Mouse (Mus musculus) forebrain, embryonic 13.5 days (tissue): ENCODE results near the gene Ext2. TPM values are rescaled to one million over a fixed set of nuclear protein-coding genes. Genes with fewer than 3 reads are reported as not detected.

Experiments
- ATAC-seq: fragments of 200-750 bp; cut with Nextera tagmentation; 2 replicates; pipeline ENCODE4 v1.8.0; 2017
- H3K27ac ChIP-seq: fragments of 300-500 bp; sonication (generic); 2 replicates; pipeline ENCODE4 v1.5.1; 2015; ENCODE audit warnings: inconsistent platforms, mild to moderate bottlenecking, moderate library complexity
- H3K27me3 ChIP-seq: fragments of 300-500 bp; sonication (generic); 2 replicates; pipeline ENCODE4 v1.6.1; 2015; ENCODE audit warnings: mild to moderate bottlenecking, inconsistent platforms
- H3K36me3 ChIP-seq: fragments of 300-500 bp; sonication (generic); 2 replicates; pipeline ENCODE4 v1.6.1; 2015; ENCODE audit warnings: mild to moderate bottlenecking, inconsistent platforms; ENCODE audit not compliant: poor library complexity, severe bottlenecking
- H3K4me1 ChIP-seq: fragments of 300-500 bp; sonication (generic); 2 replicates; pipeline ENCODE4 v1.6.1; 2015; ENCODE audit warnings: inconsistent platforms
- H3K4me2 ChIP-seq: fragments of 300-500 bp; sonication (generic); 2 replicates; pipeline ENCODE4 v1.6.1; 2015; ENCODE audit warnings: inconsistent platforms, mild to moderate bottlenecking, moderate library complexity
- H3K4me3 ChIP-seq: fragments of 300-500 bp; sonication (generic); 2 replicates; pipeline ENCODE4 v1.5.1; 2015; ENCODE audit warnings: mild to moderate bottlenecking, inconsistent platforms
- H3K9ac ChIP-seq: fragments of 300-500 bp; sonication (generic); 2 replicates; pipeline ENCODE4 v1.6.1; 2015; ENCODE audit warnings: mild to moderate bottlenecking, inconsistent platforms
- H3K9me3 ChIP-seq: fragments of 300-500 bp; sonication (generic); replicated peaks from 2 replicates; pipeline ENCODE4 v1.6.1; 2016; ENCODE audit warnings: inconsistent platforms
- WGBS: fragments of 180-500 bp; shearing (Covaris S2); methylation state at CpG from one replicate; pipeline ENCODE4 v1.1.7; 2015; 5-methylcytosine and 5-hydroxymethylcytosine counted together
- polyA plus RNA-seq: library from polyadenylated mRNA; unstranded; fragments of >200 nt; fragmentation: Nextera tagmentation; extraction: Ambion mirVana; gene quantifications from 2 replicates; pipeline ENCODE4 v1.2.1, GENCODE M21; 2015

The Ext2 gene
- polyA plus RNA-seq = 50.6 and 57.6 TPM in 2 replicates

DNA sequence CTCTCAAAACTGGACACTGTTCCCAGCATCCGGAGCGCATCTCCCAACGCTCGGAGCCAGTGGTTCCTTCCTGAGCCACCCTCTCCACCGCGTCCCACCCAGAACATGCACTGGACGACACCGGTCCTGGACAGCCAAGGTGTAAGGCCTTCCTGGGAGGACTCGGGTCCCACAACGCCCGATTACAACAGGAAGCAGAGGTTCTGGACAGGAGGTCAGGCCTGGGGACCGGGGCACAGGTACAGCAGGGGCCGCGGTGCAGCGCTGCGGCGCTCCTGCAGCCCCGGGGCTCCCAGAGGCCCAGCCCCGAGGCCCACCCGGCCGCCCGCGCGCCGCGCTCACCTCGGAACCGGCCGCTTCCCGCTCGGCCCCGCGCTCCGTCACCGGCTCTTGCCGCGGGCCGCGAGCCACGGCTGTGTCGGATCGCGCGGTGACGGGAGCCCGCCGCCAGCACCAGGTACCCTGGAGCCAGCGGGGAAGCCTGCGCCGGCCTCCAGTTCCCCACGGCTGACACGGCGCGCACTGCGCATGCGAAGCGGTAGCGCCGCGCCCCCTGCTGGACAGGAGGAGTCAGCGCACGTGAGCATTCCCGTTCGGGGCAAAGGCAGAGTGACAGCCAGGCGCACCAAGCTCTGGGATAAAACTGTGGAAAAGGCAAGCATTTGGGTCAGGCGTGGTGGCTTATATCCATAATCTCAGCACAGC, at the start of gene Ext2:
Ext2 (minus strand) TSS at position 524 of the 705 bp plus-strand sequence.
- no peaks in the 10 kb centered on the region for H3K27me3 ChIP-seq
- peak; percentile 95 for ATAC-seq
- WGBS = under 1% methylated on average over 60 of the region's 66 CpGs
- H3K4me1 ChIP-seq = peaks cover 14% of the 10 kb centered on the region
- H3K36me3 ChIP-seq = 0 out of 2 replicates have a peak, but pooled peaks cover 13% of the 10 kb centered on the region
- peak within 1 kb of the TSS; percentile 93 for H3K9ac ChIP-seq
- H3K4me2 ChIP-seq = peak within 1 kb of the TSS; percentile 73
- H3K27ac ChIP-seq = no peak within 1 kb of the TSS
- no peaks in the 10 kb centered on the region for H3K9me3 ChIP-seq
- peak within 1 kb of the TSS; percentile 67 for H3K4me3 ChIP-seq

- Histone ChIP-seq H3K4me1 (peaks cover 33% of the 10 kb centered on the region), H3K9me3 (no peaks in the 10 kb centered on the region), H3K36me3 (no peaks in the 10 kb centered on the region), H3K9ac (no peak overlapping the region; the same call in 1 of the 2 replicates), H3K4me3 (no peak overlapping the region), H3K27me3 (0 out of 2 replicates have a peak, but pooled peaks cover 4% of the 10 kb centered on the region), H3K27ac (no peak overlapping the region), H3K4me2 (no peak overlapping the region)
- 95% methylated on average over 4 of the region's 4 CpGs for WGBS
- ATAC-seq = no peak
Observed at GRCm38 (mm10) chr2:93871411-93871925, 49.1 kb upstream of the Ext2 start.

- Histone ChIP-seq H3K9ac (no peak overlapping the region), H3K9me3 (no peaks in the 10 kb centered on the region), H3K4me3 (no peak overlapping the region), H3K36me3 (no peaks in the 10 kb centered on the region), H3K27me3 (0 out of 2 replicates have a peak, but pooled peaks cover 4% of the 10 kb centered on the region), H3K4me2 (no peak overlapping the region), H3K4me1 (peaks cover 33% of the 10 kb centered on the region), H3K27ac (no peak overlapping the region)
- ATAC-seq = peak; percentile 75
- 40% methylated on average over 4 of the region's 4 CpGs for WGBS
Observed at GRCm38 (mm10) chr2:93870842-93871241, 48.5 kb upstream of the Ext2 start.

DNA sequence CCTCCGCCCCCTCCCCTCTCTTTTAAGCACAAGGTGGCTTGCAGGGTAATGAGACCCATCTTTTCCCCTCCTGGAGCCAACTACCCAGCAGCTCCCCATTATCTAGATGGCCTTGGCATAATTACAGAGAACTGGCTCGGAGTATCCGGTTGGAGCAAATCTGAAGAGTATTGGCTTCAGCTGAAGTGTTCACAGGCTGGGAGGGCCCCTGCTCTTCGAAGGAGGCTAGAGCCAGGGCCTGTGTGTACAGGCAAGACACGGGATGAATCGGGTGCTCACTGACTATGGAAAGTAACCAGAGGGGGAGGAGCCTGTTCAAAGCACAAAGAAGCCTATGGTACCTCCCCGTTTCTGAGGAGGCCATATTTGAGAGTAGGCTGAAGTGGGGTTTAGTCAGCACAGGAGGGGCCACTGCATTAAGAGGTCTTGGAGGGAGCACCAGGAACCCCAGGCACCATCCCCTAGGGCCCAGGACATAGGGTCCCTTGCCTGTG, 46.8 kb upstream of the Ext2 start, which contains the start of gene Accsl:
Accsl (minus strand) TSS at position 51 of the 494 bp plus-strand sequence.
- no peak for ATAC-seq
- H3K27me3 ChIP-seq = 0 out of 2 replicates have a peak, but pooled peaks cover 4% of the 10 kb centered on the region
- 56% methylated on average over 7 of the region's 7 CpGs for WGBS
- H3K36me3 ChIP-seq = no peaks in the 10 kb centered on the region
- no peak within 1 kb of the TSS for H3K27ac ChIP-seq
- H3K4me3 ChIP-seq = no peak within 1 kb of the TSS
- no peak within 1 kb of the TSS for H3K4me2 ChIP-seq
- no peak within 1 kb of the TSS for H3K9ac ChIP-seq
- H3K4me1 ChIP-seq = peaks cover 27% of the 10 kb centered on the region
- no peaks in the 10 kb centered on the region for H3K9me3 ChIP-seq

- no peak overlapping the region for H3K4me3 ChIP-seq
- ATAC-seq = no peak
- H3K9ac ChIP-seq = no peak overlapping the region
- no peak overlapping the region for H3K4me2 ChIP-seq
- no peaks in the 10 kb centered on the region for H3K36me3 ChIP-seq
- H3K27ac ChIP-seq = no peak overlapping the region
- peaks cover 22% of the 10 kb centered on the region for H3K4me1 ChIP-seq
- H3K9me3 ChIP-seq = no peaks in the 10 kb centered on the region
- 88% methylated on average over 11 of the region's 11 CpGs for WGBS
- 0 out of 2 replicates have a peak, but pooled peaks cover 4% of the 10 kb centered on the region for H3K27me3 ChIP-seq
Observed at GRCm38 (mm10) chr2:93868566-93868965, 46.2 kb upstream of the Ext2 start.

GRCm38 (mm10) chr2:93863229-93863628, 40.9 kb upstream of the Ext2 start:
- Histone ChIP-seq H3K9me3 (no peaks in the 10 kb centered on the region), H3K36me3 (no peaks in the 10 kb centered on the region), H3K27me3 (0 out of 2 replicates have a peak, but pooled peaks cover under 1% of the 10 kb centered on the region), H3K4me3 (no peak overlapping the region), H3K9ac (no peak overlapping the region), H3K27ac (no peak overlapping the region), H3K4me2 (no peak overlapping the region), H3K4me1 (no peaks in the 10 kb centered on the region)
- 51% methylated on average over 4 of the region's 4 CpGs for WGBS
- ATAC-seq = no peak

GRCm38 (mm10) chr2:93858845-93859244, 36.5 kb upstream of the Ext2 start:
- ATAC-seq = no peak
- no peaks in the 10 kb centered on the region for H3K4me1 ChIP-seq
- no peak overlapping the region for H3K27ac ChIP-seq

DNA sequence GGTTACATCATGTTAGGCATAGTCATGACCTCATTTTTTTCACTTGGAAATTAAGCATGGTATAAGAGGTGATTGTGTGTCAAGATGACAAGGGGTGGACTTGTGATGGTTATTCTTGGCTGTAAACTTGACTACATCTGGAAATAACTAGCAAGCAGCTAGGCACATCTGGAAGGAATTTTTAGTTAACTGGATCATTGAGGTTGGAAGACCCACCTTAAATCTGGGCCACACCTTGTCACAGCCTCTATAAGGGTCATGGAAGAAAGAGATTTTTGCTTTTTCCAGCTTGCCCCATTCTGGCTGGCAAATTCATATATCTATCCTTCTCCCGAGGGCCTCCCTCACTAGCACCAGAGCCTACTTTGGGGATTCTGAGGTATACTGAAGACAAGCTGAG, 28.9 kb upstream of the Ext2 start:
- Histone ChIP-seq H3K27me3 (no peaks in the 10 kb centered on the region), H3K27ac (no peak overlapping the region), H3K9ac (no peak overlapping the region), H3K4me1 (peaks cover 18% of the 10 kb centered on the region), H3K9me3 (no peaks in the 10 kb centered on the region), H3K4me3 (no peak overlapping the region), H3K36me3 (peaks cover 10% of the 10 kb centered on the region; the same call in 1 of the 2 replicates), H3K4me2 (no peak overlapping the region)
- ATAC-seq = no peak
- WGBS = 92% methylated on average over 1 of the region's 1 CpGs

More at GRCm38 (mm10) chr2:93858845-93859244, 36.5 kb upstream of the Ext2 start:
- Histone ChIP-seq H3K4me3 (no peak overlapping the region), H3K9ac (no peak overlapping the region), H3K9me3 (no peaks in the 10 kb centered on the region), H3K4me2 (no peak overlapping the region), H3K27me3 (no peaks in the 10 kb centered on the region), H3K36me3 (no peaks in the 10 kb centered on the region)
- WGBS = 75% methylated on average over 12 of the region's 12 CpGs

DNA sequence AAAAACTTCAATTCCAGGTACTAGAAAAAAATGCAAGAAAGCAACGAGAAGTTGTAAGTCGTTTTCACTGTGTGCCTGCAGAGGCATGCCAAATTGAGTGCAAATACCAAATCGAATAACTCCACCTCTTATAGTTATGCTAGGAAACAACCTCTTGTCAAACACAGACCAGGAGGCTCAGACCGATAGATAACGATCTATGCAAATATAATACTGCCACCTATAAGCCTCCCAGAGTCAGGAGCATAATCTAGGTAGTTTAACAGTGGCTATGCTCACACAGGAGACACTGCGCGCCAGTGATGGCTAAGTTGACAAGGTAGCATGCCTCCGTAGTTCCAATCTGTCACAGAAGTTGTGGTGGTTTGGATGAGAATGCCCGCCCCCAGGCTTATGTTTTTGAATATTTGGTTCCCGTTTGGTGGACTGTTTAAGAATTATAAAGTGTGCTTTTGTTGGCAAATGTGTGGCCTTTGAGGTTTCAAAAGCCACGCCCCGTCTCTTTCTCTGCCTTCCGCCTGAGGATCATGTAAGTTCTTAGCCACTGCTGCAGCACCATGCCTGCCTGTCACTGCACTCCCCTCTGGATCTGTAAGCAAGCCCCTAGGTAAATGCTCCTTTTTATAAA, 28.1 kb upstream of the Ext2 start:
- H3K9ac ChIP-seq = no peak overlapping the region
- no peaks in the 10 kb centered on the region for H3K9me3 ChIP-seq
- peak overlapping the region; percentile 63 for H3K4me3 ChIP-seq
- 49% methylated on average over 13 of the region's 13 CpGs for WGBS
- peaks cover 18% of the 10 kb centered on the region for H3K4me1 ChIP-seq
- H3K27ac ChIP-seq = no peak overlapping the region
- H3K36me3 ChIP-seq = peaks cover 19% of the 10 kb centered on the region; the same call in 1 of the 2 replicates
- no peak; the same call in 1 of the 2 replicates for ATAC-seq
- H3K4me2 ChIP-seq = peak overlapping the region; percentile 71
- no peaks in the 10 kb centered on the region for H3K27me3 ChIP-seq

- Histone ChIP-seq H3K4me3 (peak within 1 kb of the TSS; percentile 63), H3K27me3 (no peaks in the 10 kb centered on the region), H3K27ac (peak within 1 kb of the TSS; percentile 76), H3K9ac (peak within 1 kb of the TSS; percentile 82), H3K4me1 (peaks cover 18% of the 10 kb centered on the region), H3K36me3 (peaks cover 26% of the 10 kb centered on the region), H3K4me2 (peak within 1 kb of the TSS; percentile 71), H3K9me3 (no peaks in the 10 kb centered on the region)
- under 1% methylated on average over 28 of the region's 28 CpGs for WGBS
- ATAC-seq = peak; percentile 87
Observed at GRCm38 (mm10) chr2:93849505-93850089, 27.2 kb upstream of the Ext2 start, which contains the start of gene Accs. Accs (minus strand) TSS chr2:93849943.

GRCm38 (mm10) chr2:93841349-93841748, 19.0 kb upstream of the Ext2 start:
- Histone ChIP-seq H3K4me2 (no peak overlapping the region), H3K4me3 (no peak overlapping the region), H3K27ac (no peak overlapping the region), H3K4me1 (no peaks in the 10 kb centered on the region), H3K27me3 (no peaks in the 10 kb centered on the region), H3K36me3 (peaks cover 89% of the 10 kb centered on the region), H3K9ac (no peak overlapping the region), H3K9me3 (no peaks in the 10 kb centered on the region)
- ATAC-seq = no peak
- 84% methylated on average over 3 of the region's 3 CpGs for WGBS
